Mouse (Mus musculus) limb, embryonic 12.5 days (tissue): ENCODE results near the gene Tgm2. TPM values are rescaled to one million over a fixed set of nuclear protein-coding genes. Genes with fewer than 3 reads are reported as not detected.

ENCODE experiments used
- ATAC-seq: fragments of 200-750 bp; cut with Nextera tagmentation; 2 replicates; pipeline ENCODE4 v1.8.0; 2017; ENCODE audit warnings: low read depth, moderate TSS enrichment; ENCODE audit not compliant: insufficient number of reproducible peaks, insufficient read depth, low FRiP score, low TSS enrichment
- H3K27ac ChIP-seq: fragments of 300-500 bp; sonication (generic); 2 replicates; pipeline ENCODE4 v1.5.1; 2016; ENCODE audit warnings: mild to moderate bottlenecking, moderate library complexity
- H3K27me3 ChIP-seq: fragments of 300-500 bp; sonication (generic); 2 replicates; pipeline ENCODE4 v1.6.1; 2016; ENCODE audit warnings: mild to moderate bottlenecking, moderate library complexity
- H3K36me3 ChIP-seq: fragments of 300-500 bp; sonication (generic); 2 replicates; pipeline ENCODE4 v1.6.1; 2016; ENCODE audit warnings: mild to moderate bottlenecking, moderate library complexity
- H3K4me1 ChIP-seq: fragments of 300-500 bp; sonication (generic); replicated peaks from 2 replicates; pipeline ENCODE4 v1.6.1; 2016
- H3K4me2 ChIP-seq: fragments of 300-500 bp; sonication (generic); 2 replicates; pipeline ENCODE4 v1.6.1; 2016; ENCODE audit warnings: mild to moderate bottlenecking, moderate library complexity
- H3K4me3 ChIP-seq: fragments of 300-500 bp; sonication (generic); replicated peaks from 2 replicates; pipeline ENCODE4 v1.5.1; 2016; ENCODE audit warnings: mild to moderate bottlenecking
- H3K9ac ChIP-seq: fragments of 300-500 bp; sonication (generic); replicated peaks from 2 replicates; pipeline ENCODE4 v1.6.1; 2016; ENCODE audit warnings: mild to moderate bottlenecking, moderate library complexity
- H3K9me3 ChIP-seq: fragments of 300-500 bp; sonication (generic); 2 replicates; pipeline ENCODE4 v1.6.1; 2016; ENCODE audit warnings: mild to moderate bottlenecking, moderate library complexity
- WGBS: fragments of 180-500 bp; shearing (Covaris S2); methylation state at CpG from one replicate; pipeline ENCODE4 v1.1.7; 2016; 5-methylcytosine and 5-hydroxymethylcytosine counted together
- polyA plus RNA-seq: library from polyadenylated mRNA; unstranded; fragments of >200 nt; fragmentation: Nextera tagmentation; extraction: Ambion mirVana; gene quantifications from 2 replicates; pipeline ENCODE4 v1.2.1, GENCODE M21; 2016

Tgm2 gene
- polyA plus RNA-seq, 1 experiment from 2014 or later = 2.6 TPM

DNA sequence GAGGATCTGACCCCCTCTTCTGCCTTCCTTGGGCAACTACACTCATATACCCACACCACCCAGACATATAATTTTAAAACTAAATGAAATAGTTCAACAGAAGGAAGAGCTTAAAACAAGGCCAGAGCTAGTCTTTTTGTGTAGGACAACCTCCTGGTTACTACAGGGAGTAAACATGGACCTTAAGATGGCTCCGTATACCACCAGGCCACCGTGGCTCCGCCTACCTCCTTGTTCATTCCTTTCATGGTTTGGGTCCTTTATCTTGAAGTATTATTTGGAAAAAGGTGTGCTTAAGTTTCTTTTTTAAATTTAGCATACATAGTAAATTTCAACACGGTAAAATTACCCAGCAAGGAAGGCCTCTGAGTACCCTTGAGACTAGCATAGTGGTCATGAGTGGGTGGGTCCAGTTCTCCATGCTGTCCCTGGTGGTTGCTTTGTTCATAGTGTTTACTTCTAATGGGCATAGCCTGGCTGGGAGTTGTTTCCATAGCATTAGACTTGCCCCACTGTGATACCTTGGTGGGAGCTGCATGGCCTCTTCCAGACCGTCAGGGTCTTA is 78.9 kb downstream of the Tgm2 start:
- H3K4me1 ChIP-seq = no peaks in the 10 kb centered on the region
- no peak for ATAC-seq
- H3K27me3 ChIP-seq = no peaks in the 10 kb centered on the region
- WGBS = 94% methylated on average over 5 of the region's 5 CpGs
- H3K9me3 ChIP-seq = no peaks in the 10 kb centered on the region
- no peak overlapping the region for H3K9ac ChIP-seq
- H3K36me3 ChIP-seq = peaks cover 88% of the 10 kb centered on the region
- H3K27ac ChIP-seq = no peak overlapping the region
- no peak overlapping the region for H3K4me2 ChIP-seq
- no peak overlapping the region for H3K4me3 ChIP-seq

GRCm38 (mm10) chr2:158066456-158066855 is 79.8 kb downstream of the Tgm2 start:
- Histone ChIP-seq H3K36me3 (peaks cover 88% of the 10 kb centered on the region), H3K9me3 (no peaks in the 10 kb centered on the region), H3K4me3 (no peak overlapping the region), H3K27me3 (no peaks in the 10 kb centered on the region), H3K4me2 (no peak overlapping the region), H3K4me1 (no peaks in the 10 kb centered on the region), H3K9ac (no peak overlapping the region), H3K27ac (no peak overlapping the region)
- ATAC-seq = no peak

Other genes starting within 250 kb of the Tgm2 start
- 0.20 and 0.30 TPM in 2 replicates for gene Vstm2l, start 231.8 kb downstream of the Tgm2 start, polyA plus RNA-seq
- gene Tti1, start 118.0 kb downstream of the Tgm2 start, polyA plus RNA-seq = 28.1 and 35.3 TPM in 2 replicates
- gene Rprd1b, start 117.9 kb downstream of the Tgm2 start, polyA plus RNA-seq = 55.2 and 57.1 TPM in 2 replicates
- 10.2 TPM in 2 replicates for gene D630003M21Rik, start 82.8 kb upstream of the Tgm2 start, polyA plus RNA-seq
- gene Bpi, start 111.7 kb upstream of the Tgm2 start, polyA plus RNA-seq = not detected in 2 replicates
- gene Lbp, start 160.1 kb upstream of the Tgm2 start, polyA plus RNA-seq = 3.1 and 4.2 TPM in 2 replicates
- 6.3 and 7.7 TPM in 2 replicates for gene Snhg11, start 229.2 kb upstream of the Tgm2 start, polyA plus RNA-seq